Mouse (Mus musculus): ENCODE data around the gene Tma16. TPM values are rescaled to one million over a fixed set of nuclear protein-coding genes. Genes with fewer than 3 reads are reported as not detected.
A peak's percentile ranks its signal among the peaks of the same experiment; 100 is the strongest.

Tma16 gene
- 1 to 10 TPM; 4.6 to 5.1 TPM for total RNA-seq (2021)

GRCm38 (mm10) chr8:66486084-66486763, at the start of gene Tma16:
Gene Tma16, minus strand, starts transcription at chr8:66486530.
- DNase-seq: peak; percentile 80 to 92
- intact Hi-C loops (cut with DNase I): no loop called here

- intact Hi-C loops (cut with DNase I): no loop called here
- DNase-seq: no peak
Observed at GRCm38 (mm10) chr8:66520576-66520975, 34.2 kb upstream of the Tma16 start.

GRCm38 (mm10) chr8:66519149-66519548, 32.8 kb upstream of the Tma16 start:
- no peak for DNase-seq
- intact Hi-C loops (cut with DNase I): no loop called here

GRCm38 (mm10) chr8:66511537-66511936, 25.2 kb upstream of the Tma16 start, which contains the start of gene Tktl2:
Gene Tktl2, plus strand, starts transcription at chr8:66511756.
- DNase-seq: no peak
- intact Hi-C loops (cut with DNase I): no loop called here

DNA sequence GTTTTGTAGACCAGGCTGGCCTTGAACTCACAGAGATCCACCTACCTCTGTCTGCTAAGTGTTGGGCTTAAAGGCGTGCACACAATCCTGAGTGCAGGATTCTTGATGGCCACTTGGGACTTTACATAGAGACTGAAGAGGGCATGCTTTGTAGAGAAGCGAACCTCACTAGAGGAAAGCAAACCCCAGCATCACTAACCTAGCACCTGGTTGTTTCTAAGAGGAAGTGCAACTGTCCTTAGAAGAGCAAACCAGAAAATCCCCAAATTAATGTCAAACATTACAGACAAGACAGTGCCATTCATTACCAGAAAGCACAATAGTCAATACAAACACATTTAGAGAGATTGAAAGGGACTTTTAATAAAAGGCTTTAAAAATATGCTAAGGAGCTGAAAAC, 17.1 kb upstream of the Tma16 start:
- no peak for DNase-seq
- intact Hi-C loops (cut with DNase I): no loop called here

DNA sequence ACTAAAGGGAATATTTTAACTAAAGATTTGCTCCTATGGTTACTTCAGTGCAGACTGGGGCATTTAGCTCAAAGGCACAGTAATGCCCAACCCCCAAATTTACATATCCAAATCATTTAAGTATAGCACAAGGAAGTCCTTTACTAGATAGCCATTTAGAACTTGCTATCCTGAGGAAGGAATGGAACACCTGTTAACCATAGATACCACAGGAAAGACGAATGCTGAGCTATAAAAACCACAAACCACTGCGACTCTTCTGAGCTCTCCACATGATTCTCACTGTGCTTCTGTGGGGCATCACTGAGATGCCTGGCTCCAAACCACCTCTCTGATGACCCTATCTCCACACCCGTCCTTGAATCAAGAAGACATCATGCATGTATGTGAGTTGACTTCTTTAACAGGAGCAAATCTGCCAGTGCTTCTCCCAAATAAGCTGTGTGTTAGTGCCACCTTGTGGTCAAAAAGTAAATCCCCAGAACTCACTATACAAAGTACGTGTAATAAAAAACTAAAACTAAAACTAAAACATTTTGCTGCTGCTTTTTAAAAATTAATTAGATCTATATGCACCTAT, 10.8 kb upstream of the Tma16 start:
- intact Hi-C loops (cut with DNase I): loop anchor here (1.0 to 5.0 kb wide), 3 partner anchors 47 to 1360 kb away; no protein-coding TSS in a partner anchor
- peak; percentile 26 to 59 for DNase-seq

DNA sequence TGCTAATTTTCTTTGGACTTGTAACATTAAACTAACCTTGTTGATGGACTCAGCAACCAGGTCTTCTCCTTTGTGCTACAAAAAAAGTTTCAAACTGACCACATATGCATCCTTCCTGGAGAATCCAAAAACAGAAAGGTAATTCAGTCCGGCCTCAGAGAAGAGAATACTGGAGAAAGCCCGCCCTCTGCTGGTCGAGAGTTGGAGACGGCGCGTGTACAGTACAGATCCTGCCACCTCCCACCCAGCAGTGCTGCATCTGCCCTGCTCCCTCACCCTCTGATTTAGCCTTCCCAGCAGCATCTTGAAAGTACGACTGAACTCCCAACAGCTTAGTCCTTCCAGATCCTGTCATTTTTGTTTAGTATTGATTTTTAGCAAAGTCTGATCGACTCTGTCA, 9.4 kb upstream of the Tma16 start:
- intact Hi-C loops (cut with DNase I): loop anchor here (5.0 kb wide), 2 partner anchors 907 to 1358 kb away; no protein-coding TSS in a partner anchor
- peak; percentile 69 to 84 for DNase-seq

DNA sequence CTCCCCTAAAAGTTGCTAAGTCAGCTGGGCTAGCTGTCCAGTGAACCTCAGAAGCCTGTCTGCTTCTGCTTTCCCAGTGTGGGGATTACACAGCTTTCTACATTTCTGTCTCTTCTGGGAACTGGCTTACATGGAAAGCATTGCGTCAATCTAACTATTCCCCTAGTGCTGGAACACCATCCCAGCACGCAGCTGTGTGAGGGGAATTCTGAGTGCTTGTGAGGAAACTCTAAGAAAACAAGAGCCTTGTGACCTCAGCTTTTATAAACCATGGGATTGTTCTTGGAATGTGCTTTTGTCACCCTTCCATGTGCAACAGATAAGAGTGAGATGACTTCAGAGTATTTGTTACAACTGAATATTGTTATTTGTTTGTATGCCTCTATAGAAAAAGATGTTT, 8.2 kb upstream of the Tma16 start:
- peak; percentile 11 to 15 for DNase-seq
- intact Hi-C loops (cut with DNase I): no loop called here

DNA sequence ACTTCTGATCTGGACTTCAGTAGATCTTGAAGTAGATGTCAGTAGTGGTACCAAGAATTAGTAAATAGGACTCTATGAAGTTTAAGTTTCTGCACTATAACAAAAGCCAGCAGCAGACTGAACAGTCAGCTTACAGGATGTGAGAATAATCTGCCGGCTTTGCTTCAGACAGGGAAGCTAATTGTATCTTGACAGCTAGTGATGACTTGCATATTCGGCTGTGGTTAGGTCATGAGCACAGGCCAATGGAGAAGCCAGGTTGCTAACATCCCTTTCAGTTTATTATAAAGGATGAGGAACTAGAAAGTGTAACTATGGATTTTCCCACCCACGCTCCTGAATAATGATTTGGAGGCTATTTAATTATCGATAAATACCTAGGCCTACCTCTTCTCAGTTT, 4.3 kb upstream of the Tma16 start:
- intact Hi-C loops (cut with DNase I): no loop called here
- no peak for DNase-seq

DNA sequence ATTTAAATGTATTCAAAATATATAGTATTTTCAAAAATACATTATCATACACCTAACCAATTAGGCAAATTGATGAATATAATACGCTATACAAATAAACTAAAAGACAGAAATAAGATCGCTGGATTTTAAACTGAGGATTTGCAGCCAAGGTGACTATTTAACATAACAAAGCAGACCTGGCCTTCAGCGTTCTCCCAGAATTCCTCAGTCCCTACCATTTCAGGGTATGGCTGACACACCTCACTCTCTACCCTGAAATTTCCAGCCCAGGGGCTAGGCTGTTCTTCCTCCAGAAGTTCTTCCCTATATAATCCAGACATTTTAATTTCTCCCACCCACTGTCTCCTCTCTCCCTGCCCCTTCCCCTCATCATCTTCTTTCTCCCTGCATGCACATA, 2.2 kb upstream of the Tma16 start:
- intact Hi-C loops (cut with DNase I): no loop called here
- DNase-seq: no peak

GRCm38 (mm10) chr8:66476880-66477279, 9.4 kb downstream of the Tma16 start:
- intact Hi-C loops (cut with DNase I): no loop called here
- no peak for DNase-seq

GRCm38 (mm10) chr8:66469821-66470220, 16.5 kb downstream of the Tma16 start:
- DNase-seq: no peak
- intact Hi-C loops (cut with DNase I): no loop called here

- no peak for DNase-seq
- intact Hi-C loops (cut with DNase I): no loop called here
Observed at GRCm38 (mm10) chr8:66457057-66457456, 29.3 kb downstream of the Tma16 start.

DNA sequence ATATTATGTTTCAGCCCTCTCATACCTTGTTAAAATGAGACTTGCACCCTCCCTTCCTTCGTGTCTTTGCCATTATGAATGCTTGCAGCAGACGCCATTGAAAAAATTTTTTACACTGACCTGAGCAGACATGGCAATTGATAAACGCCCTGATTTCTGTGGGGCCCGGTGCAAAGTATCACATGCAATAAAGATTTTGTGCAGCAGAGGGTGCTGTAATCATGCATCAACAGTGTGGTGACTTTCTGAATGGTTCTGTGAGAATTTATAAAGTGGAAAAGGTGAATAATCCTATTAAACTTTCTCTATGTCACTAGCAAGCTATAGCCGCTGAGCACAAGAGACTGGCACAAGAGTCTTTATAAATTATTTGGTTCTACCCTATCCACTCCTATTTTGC, 35.6 kb downstream of the Tma16 start:
- intact Hi-C loops (cut with DNase I): loop anchor here (1.0 kb wide), 1 partner anchor 47 kb away; no protein-coding TSS in a partner anchor
- peak; percentile 18 to 49 for DNase-seq

DNA sequence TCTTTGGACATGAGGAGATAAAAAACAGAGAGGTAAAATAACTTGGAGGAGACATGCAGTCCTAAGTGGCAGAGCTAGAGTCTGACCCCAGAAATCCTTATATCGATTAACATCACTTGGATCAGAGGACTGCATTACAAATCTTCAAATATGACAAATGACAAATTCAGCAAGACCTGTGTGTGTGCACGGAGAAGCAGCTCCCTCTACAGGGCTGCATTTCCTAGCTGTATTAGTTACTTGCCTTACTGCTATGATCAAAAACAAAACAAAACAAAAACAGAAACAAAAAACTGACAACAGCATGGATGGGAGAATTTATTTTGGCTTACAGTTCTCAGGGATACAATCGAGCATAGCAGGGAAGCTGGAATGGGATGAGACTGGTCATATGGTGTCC, 41.0 kb downstream of the Tma16 start:
- intact Hi-C loops (cut with DNase I): loop anchor here (5.0 kb wide), 1 partner anchor 962 kb away; no protein-coding TSS in a partner anchor
- no peak for DNase-seq

- intact Hi-C loops (cut with DNase I): loop anchor here (5.0 kb wide), 1 partner anchor 122 kb away; no protein-coding TSS in a partner anchor
- no peak for DNase-seq
Observed at GRCm38 (mm10) chr8:66444141-66444540, 42.2 kb downstream of the Tma16 start.

GRCm38 (mm10) chr8:66442778-66443177, 43.6 kb downstream of the Tma16 start:
- DNase-seq: peak; percentile 7 to 32
- intact Hi-C loops (cut with DNase I): loop anchor here (5.0 kb wide), 1 partner anchor 120 kb away; no protein-coding TSS in a partner anchor

GRCm38 (mm10) chr8:66441123-66441522, 45.2 kb downstream of the Tma16 start:
- intact Hi-C loops (cut with DNase I): loop anchor here (5.0 kb wide), 1 partner anchor 119 kb away; no protein-coding TSS in a partner anchor
- DNase-seq: no peak

DNA sequence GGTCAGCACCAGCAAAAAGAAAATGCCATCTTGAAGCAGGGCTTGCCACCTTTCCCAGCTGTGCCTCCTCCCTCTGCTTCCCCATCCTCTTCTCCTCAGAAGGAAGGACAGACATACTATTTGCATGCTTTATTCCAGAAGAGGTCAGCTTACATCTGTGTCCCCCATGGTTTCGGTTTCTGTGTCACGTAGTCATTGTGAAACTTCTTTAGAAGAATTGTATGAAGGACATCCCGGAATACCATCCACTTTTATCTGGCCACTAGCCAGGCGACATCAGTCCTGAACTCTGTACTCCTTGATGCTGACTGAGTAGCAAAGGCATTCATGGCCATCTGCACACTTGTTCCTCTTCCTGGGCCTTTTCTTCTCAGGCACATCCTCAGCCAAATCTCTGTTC, 47.9 kb downstream of the Tma16 start:
- DNase-seq: peak; percentile 7 to 14

GRCm38 (mm10) chr8:66437929-66438328, 48.4 kb downstream of the Tma16 start:
- intact Hi-C loops (cut with DNase I): loop anchor here (5.0 to 10.0 kb wide), 2 partner anchors 1301 to 1413 kb away; no protein-coding TSS in a partner anchor
- no peak for DNase-seq

More for the DNA sequence above, 47.9 kb downstream of the Tma16 start:
- intact Hi-C loops (cut with DNase I): loop anchor here (5.0 to 10.0 kb wide), 2 partner anchors 1301 to 1414 kb away; no protein-coding TSS in a partner anchor

DNA sequence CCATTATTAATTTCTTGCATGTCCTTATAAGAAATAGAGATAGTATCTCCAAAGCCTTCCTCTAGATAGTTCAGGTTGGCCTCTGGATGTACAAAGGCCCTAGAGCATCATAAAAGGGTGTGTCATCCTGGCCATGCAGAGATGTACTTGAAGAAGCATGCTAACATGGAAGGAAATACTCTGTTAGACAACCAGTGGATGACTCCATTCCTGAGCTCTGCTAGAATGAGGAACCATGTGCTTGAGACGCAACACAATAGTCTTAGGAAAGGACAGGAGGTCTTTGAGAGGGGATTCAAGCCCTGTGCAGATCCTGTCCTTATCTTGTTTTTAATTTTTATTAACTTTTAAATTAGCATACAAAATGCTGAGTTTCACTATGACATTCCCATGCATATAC, 49.5 kb downstream of the Tma16 start:
- intact Hi-C loops (cut with DNase I): loop anchor here (5.0 to 10.0 kb wide), 2 partner anchors 1300 to 1412 kb away; no protein-coding TSS in a partner anchor
- no peak for DNase-seq

DNA sequence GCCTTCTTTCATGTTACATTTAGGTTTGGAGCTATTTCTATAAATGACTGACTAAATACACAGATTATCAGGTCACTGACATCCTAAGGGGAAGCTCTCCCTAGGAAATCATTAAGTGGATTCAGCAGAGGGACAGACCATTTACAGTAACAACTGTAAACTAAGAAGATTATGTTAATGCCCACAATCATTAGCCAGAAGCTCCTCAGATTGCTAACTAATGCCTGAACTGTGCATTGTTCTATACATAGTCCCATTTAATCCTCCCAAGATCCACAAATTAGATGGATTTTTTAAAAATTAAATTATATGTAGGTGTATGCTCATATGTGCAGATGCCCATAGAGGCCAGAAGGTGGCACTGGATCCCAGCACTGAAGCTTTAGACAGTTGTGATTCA, 52.8 kb downstream of the Tma16 start:
- DNase-seq: no peak
- intact Hi-C loops (cut with DNase I): loop anchor here (10.0 kb wide), 1 partner anchor 1409 kb away; no protein-coding TSS in a partner anchor
